Mouse (Mus musculus) megakaryocyte, embryonic 14.5 days (primary cell): ENCODE measurements at regions not wholly inside any gene's neighbourhood (a gene's known extent, or its start where the extent isn't known, plus 50 kb on each side); places are given as distances from the start of the nearest gene placed in this dataset.

Source experiments
- H3K27me3 ChIP-seq: replicated peaks from 2 replicates; pipeline ENCODE3; 2012; ENCODE audit warnings: inconsistent platforms
- H3K36me3 ChIP-seq: replicated peaks from 2 replicates; pipeline ENCODE3; 2012; ENCODE audit warnings: low read length, inconsistent platforms, mixed read lengths
- H3K4me1 ChIP-seq: 2 replicates; pipeline ENCODE4 v1.6.1; 2012; ENCODE audit warnings: inconsistent platforms
- H3K4me3 ChIP-seq: replicated peaks from 2 replicates; pipeline ENCODE3; 2012; ENCODE audit warnings: moderate library complexity, mild to moderate bottlenecking, inconsistent platforms
- H3K9me3 ChIP-seq: 2 replicates; pipeline ENCODE4 v1.6.1; 2012; ENCODE audit warnings: inconsistent platforms
- FLI1 ChIP-seq: IDR thresholded peaks from 2 replicates; pipeline ENCODE4 v1.6.1; 2012; ENCODE audit warnings: low read length, inconsistent platforms, mixed read lengths
- GATA1 ChIP-seq: IDR thresholded peaks from 3 replicates; pipeline ENCODE4 v1.6.1; 2012; ENCODE audit warnings: mixed read lengths, low read length, inconsistent platforms, borderline replicate concordance

GRCm38 (mm10) chr14:74229560-74230187 lies 411.0 kb upstream of the Htr2a start:
- Histone ChIP-seq H3K4me3 (no peak overlapping the region), H3K36me3 (no peaks in the 10 kb centered on the region), H3K27me3 (no peaks in the 10 kb centered on the region), H3K9me3 (no peaks in the 10 kb centered on the region), H3K4me1 (peaks cover 55% of the 10 kb centered on the region)
- TF ChIP-seq FLI1 (no peak), GATA1 (no peak)

GRCm38 (mm10) chr14:74240212-74240611 lies 400.4 kb upstream of the Htr2a start:
- Histone ChIP-seq H3K9me3 (no peaks in the 10 kb centered on the region), H3K4me3 (no peak overlapping the region), H3K4me1 (peaks cover 39% of the 10 kb centered on the region), H3K27me3 (no peaks in the 10 kb centered on the region), H3K36me3 (no peaks in the 10 kb centered on the region)
- TF ChIP-seq FLI1 (no peak), GATA1 (no peak)

- Histone ChIP-seq H3K4me1 (peaks cover 16% of the 10 kb centered on the region), H3K27me3 (no peaks in the 10 kb centered on the region), H3K9me3 (no peaks in the 10 kb centered on the region), H3K4me3 (no peak overlapping the region), H3K36me3 (no peaks in the 10 kb centered on the region)
- no peak for TF ChIP-seq GATA1
- TF ChIP-seq FLI1 = no peak
Observed at GRCm38 (mm10) chr14:74249263-74249878, 391.3 kb upstream of the Htr2a start.

- TF ChIP-seq FLI1 = no peak
- TF ChIP-seq GATA1 = no peak
- Histone ChIP-seq H3K4me1 (peaks cover 16% of the 10 kb centered on the region), H3K27me3 (no peaks in the 10 kb centered on the region)
Observed at GRCm38 (mm10) chr14:74250021-74250420, 390.6 kb upstream of the Htr2a start.

GRCm38 (mm10) chr14:74252189-74253145 lies 388.2 kb upstream of the Htr2a start:
- Histone ChIP-seq H3K36me3 (no peaks in the 10 kb centered on the region), H3K27me3 (no peaks in the 10 kb centered on the region), H3K4me1 (peaks cover 16% of the 10 kb centered on the region), H3K4me3 (no peak overlapping the region), H3K9me3 (no peaks in the 10 kb centered on the region)
- no peak for TF ChIP-seq FLI1
- TF ChIP-seq GATA1 = no peak

More at GRCm38 (mm10) chr14:74250021-74250420, 390.6 kb upstream of the Htr2a start:
- no peaks in the 10 kb centered on the region for H3K36me3 ChIP-seq
- no peaks in the 10 kb centered on the region for H3K9me3 ChIP-seq
- no peak overlapping the region for H3K4me3 ChIP-seq

- no peaks in the 10 kb centered on the region for H3K27me3 ChIP-seq
- no peaks in the 10 kb centered on the region for H3K36me3 ChIP-seq
- TF ChIP-seq FLI1 (no peak), GATA1 (no peak)
Observed at GRCm38 (mm10) chr14:74255000-74255399, 385.6 kb upstream of the Htr2a start.

GRCm38 (mm10) chr14:74259437-74259836 lies 381.2 kb upstream of the Htr2a start:
- Histone ChIP-seq H3K27me3 (no peaks in the 10 kb centered on the region), H3K4me3 (no peak overlapping the region), H3K4me1 (no peaks in the 10 kb centered on the region; the same call in 1 of the 2 replicates), H3K36me3 (no peaks in the 10 kb centered on the region), H3K9me3 (no peaks in the 10 kb centered on the region)
- no peak for TF ChIP-seq FLI1
- TF ChIP-seq GATA1 = no peak

More at GRCm38 (mm10) chr14:74255000-74255399, 385.6 kb upstream of the Htr2a start:
- Histone ChIP-seq H3K4me3 (no peak overlapping the region), H3K9me3 (no peaks in the 10 kb centered on the region), H3K4me1 (peaks cover 16% of the 10 kb centered on the region)

GRCm38 (mm10) chr14:74267086-74267485 lies 373.6 kb upstream of the Htr2a start:
- H3K4me1 ChIP-seq = peaks cover 14% of the 10 kb centered on the region
- no peak for TF ChIP-seq GATA1
- no peak for TF ChIP-seq FLI1
- H3K36me3 ChIP-seq = no peaks in the 10 kb centered on the region
- H3K9me3 ChIP-seq = 0 out of 2 replicates have a peak, but pooled peaks cover 3% of the 10 kb centered on the region
- no peaks in the 10 kb centered on the region for H3K27me3 ChIP-seq
- no peak overlapping the region for H3K4me3 ChIP-seq

- Histone ChIP-seq H3K4me3 (no peak overlapping the region), H3K36me3 (no peaks in the 10 kb centered on the region), H3K4me1 (no peaks in the 10 kb centered on the region), H3K9me3 (no peaks in the 10 kb centered on the region), H3K27me3 (no peaks in the 10 kb centered on the region)
- TF ChIP-seq GATA1 = no peak
- TF ChIP-seq FLI1 = no peak
Observed at GRCm38 (mm10) chr14:74294560-74294959, 346.1 kb upstream of the Htr2a start.
